Mouse (Mus musculus) forebrain, embryonic 13.5 days (tissue): ENCODE measurements at regions not wholly inside any gene's neighbourhood (a gene's known extent, or its start where the extent isn't known, plus 50 kb on each side); places are given as distances from the start of the nearest gene placed in this dataset.

Experiments used
- ATAC-seq: fragments of 200-750 bp; cut with Nextera tagmentation; 2 replicates; pipeline ENCODE4 v1.8.0; 2017
- H3K27ac ChIP-seq: fragments of 300-500 bp; sonication (generic); 2 replicates; pipeline ENCODE4 v1.5.1; 2015; ENCODE audit warnings: inconsistent platforms, mild to moderate bottlenecking, moderate library complexity
- H3K27me3 ChIP-seq: fragments of 300-500 bp; sonication (generic); 2 replicates; pipeline ENCODE4 v1.6.1; 2015; ENCODE audit warnings: mild to moderate bottlenecking, inconsistent platforms
- H3K36me3 ChIP-seq: fragments of 300-500 bp; sonication (generic); 2 replicates; pipeline ENCODE4 v1.6.1; 2015; ENCODE audit warnings: mild to moderate bottlenecking, inconsistent platforms; ENCODE audit not compliant: poor library complexity, severe bottlenecking
- H3K4me1 ChIP-seq: fragments of 300-500 bp; sonication (generic); 2 replicates; pipeline ENCODE4 v1.6.1; 2015; ENCODE audit warnings: inconsistent platforms
- H3K4me2 ChIP-seq: fragments of 300-500 bp; sonication (generic); 2 replicates; pipeline ENCODE4 v1.6.1; 2015; ENCODE audit warnings: inconsistent platforms, mild to moderate bottlenecking, moderate library complexity
- H3K4me3 ChIP-seq: fragments of 300-500 bp; sonication (generic); 2 replicates; pipeline ENCODE4 v1.5.1; 2015; ENCODE audit warnings: mild to moderate bottlenecking, inconsistent platforms
- H3K9ac ChIP-seq: fragments of 300-500 bp; sonication (generic); 2 replicates; pipeline ENCODE4 v1.6.1; 2015; ENCODE audit warnings: mild to moderate bottlenecking, inconsistent platforms
- H3K9me3 ChIP-seq: fragments of 300-500 bp; sonication (generic); replicated peaks from 2 replicates; pipeline ENCODE4 v1.6.1; 2016; ENCODE audit warnings: inconsistent platforms
- WGBS: fragments of 180-500 bp; shearing (Covaris S2); methylation state at CpG from one replicate; pipeline ENCODE4 v1.1.7; 2015; 5-methylcytosine and 5-hydroxymethylcytosine counted together

DNA sequence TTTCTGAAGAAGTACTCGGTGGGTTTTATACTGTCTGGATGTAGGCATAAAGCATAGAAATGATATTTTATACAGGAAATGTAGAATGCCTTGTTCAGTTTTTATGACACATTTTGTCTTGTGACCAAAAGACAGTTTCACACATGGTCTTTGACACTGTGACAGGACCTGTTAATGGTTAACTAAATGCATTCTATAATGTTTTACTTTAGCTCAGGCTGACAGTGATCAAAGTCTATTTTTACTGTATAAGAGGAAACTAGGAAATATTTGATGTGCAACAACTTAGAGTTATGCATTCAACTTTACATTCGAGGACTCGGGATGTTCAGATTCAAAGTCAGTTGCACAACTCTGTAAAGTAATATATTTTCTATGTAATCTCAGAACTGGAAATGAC is 199.5 kb upstream of the Pou3f3 start:
- H3K4me2 ChIP-seq: no peak overlapping the region
- H3K36me3 ChIP-seq: no peaks in the 10 kb centered on the region
- no peak for ATAC-seq
- H3K4me3 ChIP-seq: no peak overlapping the region
- no peak overlapping the region for H3K27ac ChIP-seq
- no peak overlapping the region for H3K9ac ChIP-seq
- peaks cover 8% of the 10 kb centered on the region for H3K27me3 ChIP-seq
- WGBS: 92% methylated on average over 3 of the region's 3 CpGs
- H3K4me1 ChIP-seq: peaks cover 13% of the 10 kb centered on the region
- no peaks in the 10 kb centered on the region for H3K9me3 ChIP-seq

DNA sequence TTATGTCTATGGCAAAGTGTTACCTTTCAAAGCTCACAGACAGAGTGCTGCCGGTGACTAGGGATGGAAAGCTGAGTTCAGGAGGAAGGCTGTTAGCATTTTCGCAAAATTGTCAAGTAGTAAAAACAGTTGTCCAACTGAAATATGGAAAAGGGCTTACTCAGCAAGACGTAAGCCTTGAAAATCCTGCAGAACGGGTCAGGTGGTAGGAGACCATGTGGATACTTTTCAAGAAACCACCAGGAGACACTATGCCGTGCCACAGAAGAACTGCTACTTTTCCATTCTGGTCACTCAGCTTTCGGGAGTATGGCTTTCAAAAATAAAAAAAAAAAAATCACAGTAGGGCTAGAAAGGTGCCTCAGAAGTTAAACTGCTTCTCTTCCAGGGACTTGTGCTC is 199.1 kb upstream of the Pou3f3 start:
- no peak for ATAC-seq
- H3K9me3 ChIP-seq: no peaks in the 10 kb centered on the region
- WGBS: 83% methylated on average over 6 of the region's 6 CpGs
- no peak overlapping the region for H3K27ac ChIP-seq
- H3K36me3 ChIP-seq: no peaks in the 10 kb centered on the region
- peaks cover 9% of the 10 kb centered on the region for H3K4me1 ChIP-seq
- H3K4me3 ChIP-seq: no peak overlapping the region
- no peak overlapping the region for H3K9ac ChIP-seq
- H3K27me3 ChIP-seq: peaks cover 5% of the 10 kb centered on the region
- no peak overlapping the region for H3K4me2 ChIP-seq

- Histone ChIP-seq H3K4me3 (no peak overlapping the region), H3K36me3 (no peaks in the 10 kb centered on the region), H3K9me3 (no peaks in the 10 kb centered on the region), H3K27me3 (peaks cover 5% of the 10 kb centered on the region; the same call in 1 of the 2 replicates), H3K4me1 (no peaks in the 10 kb centered on the region), H3K27ac (no peak overlapping the region), H3K4me2 (no peak overlapping the region), H3K9ac (no peak overlapping the region)
- 80% methylated on average over 7 of the region's 7 CpGs for WGBS
- no peak for ATAC-seq
These were observed 196.7 kb upstream of the Pou3f3 start for GRCm38 (mm10) chr1:42498901-42499300.

DNA sequence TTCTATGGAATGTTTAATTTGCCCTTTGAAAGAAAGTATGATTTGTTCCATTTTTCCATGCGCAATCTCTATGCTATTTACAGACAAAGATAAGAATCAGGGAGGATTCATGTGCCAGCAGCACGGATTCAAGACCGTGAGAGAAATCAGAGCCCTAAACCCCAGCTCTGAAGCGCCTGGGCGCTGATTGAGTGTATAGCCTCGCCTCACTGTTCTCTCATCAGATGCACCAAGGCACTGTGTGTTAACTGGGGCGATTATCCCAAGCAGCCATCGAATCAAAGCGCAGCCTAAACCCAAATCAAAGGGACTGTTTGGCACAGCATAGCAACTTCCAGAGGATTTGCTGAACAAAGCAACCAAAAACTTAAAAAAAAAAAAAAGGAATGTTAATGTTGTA is 191.1 kb upstream of the Pou3f3 start:
- H3K9ac ChIP-seq: no peak overlapping the region
- ATAC-seq: no peak; the same call in 1 of the 2 replicates

DNA sequence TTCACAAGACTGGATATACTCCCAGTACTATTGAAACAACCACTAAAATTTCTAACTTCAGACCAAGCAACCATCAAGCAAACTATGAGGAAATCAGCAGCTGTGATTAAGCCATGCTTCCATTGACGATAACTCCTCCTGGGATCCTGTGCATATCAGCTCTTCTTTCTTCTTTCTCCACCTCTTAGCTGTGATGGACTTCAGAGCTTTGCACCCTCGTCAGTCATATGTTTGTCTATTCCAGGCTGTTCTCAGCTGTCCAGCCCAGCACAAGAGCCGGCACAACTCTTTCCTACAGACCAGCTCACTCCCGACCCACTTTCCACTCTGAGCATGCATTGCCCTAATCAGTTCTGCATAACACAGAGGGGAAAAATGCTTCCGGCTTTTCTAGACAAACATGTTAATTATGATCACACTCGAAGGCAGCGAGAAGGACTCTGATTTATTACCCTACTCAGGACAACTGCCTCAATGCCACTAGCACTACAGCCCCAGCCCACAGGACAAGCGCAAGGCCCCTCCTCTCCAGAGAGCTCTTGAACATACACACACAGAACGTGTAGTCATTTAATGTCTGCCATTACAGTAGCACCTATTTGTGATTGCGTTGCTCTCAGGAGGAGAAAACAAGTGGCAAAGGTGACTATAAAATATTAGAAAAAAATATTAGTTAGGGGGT is 190.4 kb upstream of the Pou3f3 start:
- 54% methylated on average over 10 of the region's 10 CpGs for WGBS
- Histone ChIP-seq H3K27me3 (no peaks in the 10 kb centered on the region), H3K36me3 (no peaks in the 10 kb centered on the region)

More for the DNA sequence above, 191.1 kb upstream of the Pou3f3 start:
- Histone ChIP-seq H3K4me2 (peak overlapping the region; percentile 13; the same call in 1 of the 2 replicates), H3K4me3 (no peak overlapping the region), H3K36me3 (no peaks in the 10 kb centered on the region), H3K27me3 (no peaks in the 10 kb centered on the region), H3K4me1 (peaks cover 14% of the 10 kb centered on the region), H3K27ac (no peak overlapping the region), H3K9me3 (no peaks in the 10 kb centered on the region)
- 28% methylated on average over 9 of the region's 9 CpGs for WGBS

DNA sequence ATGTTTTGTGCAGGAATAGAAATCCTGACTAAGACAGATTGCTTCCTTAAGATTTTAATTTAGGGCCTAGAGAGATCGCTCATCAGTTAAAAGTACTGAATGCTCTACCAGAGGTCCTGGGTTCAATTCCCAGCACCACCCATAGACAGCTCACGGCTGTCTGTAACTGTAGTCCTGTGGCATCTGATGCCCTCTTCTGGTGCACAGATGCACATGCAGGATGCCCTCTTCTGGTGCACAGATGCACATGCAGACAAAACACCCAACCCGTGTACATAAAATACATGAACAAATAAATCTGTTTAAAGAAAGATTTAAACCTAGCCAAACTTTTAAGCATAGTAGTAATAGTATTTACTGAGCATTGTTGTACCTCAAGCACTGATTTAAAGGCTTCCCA is 181.2 kb upstream of the Pou3f3 start:
- no peaks in the 10 kb centered on the region for H3K4me1 ChIP-seq
- no peak overlapping the region for H3K4me2 ChIP-seq
- ATAC-seq: no peak
- no peak overlapping the region for H3K4me3 ChIP-seq
- WGBS: 98% methylated on average over 3 of the region's 3 CpGs
- H3K9me3 ChIP-seq: no peaks in the 10 kb centered on the region
- H3K36me3 ChIP-seq: no peaks in the 10 kb centered on the region
- H3K27ac ChIP-seq: no peak overlapping the region
- H3K27me3 ChIP-seq: no peaks in the 10 kb centered on the region
- no peak overlapping the region for H3K9ac ChIP-seq

More for the DNA sequence above, 190.4 kb upstream of the Pou3f3 start:
- Histone ChIP-seq H3K4me2 (no peak overlapping the region), H3K27ac (no peak overlapping the region), H3K9ac (no peak overlapping the region), H3K9me3 (no peaks in the 10 kb centered on the region), H3K4me3 (no peak overlapping the region), H3K4me1 (peaks cover 14% of the 10 kb centered on the region)
- no peak for ATAC-seq

DNA sequence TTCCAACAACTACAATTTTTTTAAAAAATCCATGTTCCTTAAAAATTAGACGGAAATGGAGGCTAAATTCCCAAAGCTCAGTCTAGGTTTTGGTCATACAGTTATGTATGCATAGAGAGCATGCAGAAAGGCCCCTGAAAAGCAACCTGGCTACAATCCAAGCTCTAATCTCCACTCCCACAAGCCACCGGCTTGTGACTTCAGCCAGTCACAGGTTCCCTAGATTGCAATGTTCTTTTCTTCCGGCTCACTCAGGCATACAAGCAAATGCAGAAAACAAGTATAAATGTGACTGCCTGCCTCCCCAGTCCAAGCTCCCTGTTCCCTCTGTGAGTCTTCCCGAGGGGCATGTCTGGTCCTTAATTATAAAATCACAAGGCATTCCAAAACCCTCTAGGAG is 171.2 kb upstream of the Pou3f3 start:
- no peak overlapping the region for H3K4me3 ChIP-seq
- peaks cover 9% of the 10 kb centered on the region for H3K4me1 ChIP-seq
- H3K27ac ChIP-seq: no peak overlapping the region
- H3K36me3 ChIP-seq: no peaks in the 10 kb centered on the region
- no peak overlapping the region for H3K9ac ChIP-seq
- ATAC-seq: no peak
- H3K27me3 ChIP-seq: no peaks in the 10 kb centered on the region
- no peak overlapping the region for H3K4me2 ChIP-seq
- no peaks in the 10 kb centered on the region for H3K9me3 ChIP-seq
- WGBS: 34% methylated on average over 4 of the region's 4 CpGs

- Histone ChIP-seq H3K4me1 (peaks cover 9% of the 10 kb centered on the region), H3K4me2 (no peak overlapping the region), H3K9me3 (no peaks in the 10 kb centered on the region), H3K27me3 (no peaks in the 10 kb centered on the region), H3K36me3 (no peaks in the 10 kb centered on the region), H3K4me3 (no peak overlapping the region), H3K27ac (no peak overlapping the region), H3K9ac (no peak overlapping the region)
- 79% methylated on average over 11 of the region's 11 CpGs for WGBS
- ATAC-seq: no peak
These were observed 167.7 kb upstream of the Pou3f3 start for GRCm38 (mm10) chr1:42527746-42528476.

- Histone ChIP-seq H3K9ac (no peak overlapping the region), H3K36me3 (no peaks in the 10 kb centered on the region), H3K27ac (no peak overlapping the region), H3K4me2 (no peak overlapping the region), H3K27me3 (no peaks in the 10 kb centered on the region), H3K9me3 (no peaks in the 10 kb centered on the region), H3K4me3 (no peak overlapping the region), H3K4me1 (no peaks in the 10 kb centered on the region)
- ATAC-seq: no peak
- WGBS: 75% methylated on average over 6 of the region's 6 CpGs
These were observed 162.7 kb upstream of the Pou3f3 start for GRCm38 (mm10) chr1:42532908-42533307.

- no peaks in the 10 kb centered on the region for H3K9me3 ChIP-seq
- ATAC-seq: peak; percentile 31
- WGBS: 3% methylated on average over 18 of the region's 18 CpGs
- H3K9ac ChIP-seq: peak overlapping the region; percentile 50
- peak overlapping the region; percentile 64 for H3K4me2 ChIP-seq
- H3K27ac ChIP-seq: peak overlapping the region; percentile 88
- peaks cover 54% of the 10 kb centered on the region for H3K4me1 ChIP-seq
- H3K27me3 ChIP-seq: no peaks in the 10 kb centered on the region
- peak overlapping the region; percentile 32 for H3K4me3 ChIP-seq
- H3K36me3 ChIP-seq: no peaks in the 10 kb centered on the region
These were observed 156.5 kb upstream of the Pou3f3 start for GRCm38 (mm10) chr1:42539066-42539539.

DNA sequence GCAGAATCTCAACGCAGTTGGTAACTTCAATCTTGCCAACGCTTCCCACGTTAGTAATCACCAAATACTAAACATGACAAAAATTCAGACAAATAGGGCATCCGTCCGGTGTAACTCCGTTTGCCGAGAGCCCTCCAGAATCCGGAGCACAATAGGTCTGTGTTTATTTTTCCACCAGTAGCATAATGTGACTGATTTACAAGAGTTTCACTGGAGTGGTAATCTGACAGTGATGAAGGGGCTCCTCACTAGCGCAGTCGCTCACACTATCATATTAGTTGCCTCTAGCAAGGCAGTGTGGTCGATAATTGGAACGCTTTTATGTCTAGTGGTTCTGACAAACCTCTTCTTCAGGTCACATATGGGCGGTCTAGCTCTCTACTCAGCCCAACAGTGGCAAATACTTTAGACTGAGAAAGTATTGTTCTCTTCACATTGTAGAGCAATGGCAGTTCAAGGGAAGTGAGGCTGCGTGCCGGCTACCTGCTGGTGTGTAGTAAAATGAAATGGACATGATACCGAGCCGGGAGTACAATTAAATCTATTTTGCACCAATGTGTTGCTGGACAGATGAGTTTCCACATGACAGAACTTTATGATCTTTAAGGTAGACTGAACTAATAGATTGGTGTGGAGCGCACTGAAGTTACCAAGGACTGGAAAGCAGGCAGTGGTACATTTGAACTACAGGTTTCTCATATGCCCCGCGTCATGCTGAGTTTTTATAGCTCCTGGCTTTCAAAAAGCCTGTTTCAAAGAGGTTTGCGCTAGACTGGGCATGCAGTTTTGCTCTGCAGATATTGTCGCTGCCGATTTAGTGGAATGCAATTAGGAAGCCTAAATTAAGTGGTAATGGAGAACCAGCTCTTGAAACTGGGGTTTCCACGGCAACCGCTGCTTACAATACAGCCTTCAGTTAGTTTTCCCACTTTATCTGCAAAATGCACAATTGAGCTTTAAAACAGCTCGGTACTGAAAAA is 155.7 kb upstream of the Pou3f3 start:
- Histone ChIP-seq H3K9ac (peak overlapping the region; percentile 50), H3K4me2 (peak overlapping the region; percentile 64), H3K9me3 (no peaks in the 10 kb centered on the region), H3K27me3 (no peaks in the 10 kb centered on the region), H3K27ac (peak overlapping the region; percentile 88), H3K36me3 (no peaks in the 10 kb centered on the region), H3K4me3 (peak overlapping the region; percentile 32), H3K4me1 (peaks cover 54% of the 10 kb centered on the region)
- WGBS: 4% methylated on average over 26 of the region's 26 CpGs
- peak; percentile 82 for ATAC-seq

GRCm38 (mm10) chr1:42541991-42542390 is 153.6 kb upstream of the Pou3f3 start:
- Histone ChIP-seq H3K9me3 (no peaks in the 10 kb centered on the region), H3K4me1 (peaks cover 54% of the 10 kb centered on the region), H3K27ac (no peak overlapping the region), H3K36me3 (no peaks in the 10 kb centered on the region), H3K27me3 (no peaks in the 10 kb centered on the region), H3K4me3 (no peak overlapping the region), H3K4me2 (no peak overlapping the region), H3K9ac (no peak overlapping the region)
- WGBS: 81% methylated on average over 4 of the region's 4 CpGs
- no peak for ATAC-seq
